Mouse (Mus musculus) CH12.LX (cell line): ENCODE measurements around the gene Triobp.

Source experiments
- CTCF ChIP-seq, 2 experiments: IDR thresholded peaks in 1 of 2; conservative IDR thresholded peaks in 1 of 2; 2 replicates each; pipeline ENCODE4 v1.5.1; 2011 to 2012; ENCODE audit warnings: low read depth in 2 of 2, low read length in 2 of 2, improper control_type of control experiment in 1 of 2, inconsistent platforms in 1 of 2, mild to moderate bottlenecking in 1 of 2, moderate library complexity in 1 of 2
- EP300 ChIP-seq: IDR thresholded peaks from 2 replicates; pipeline ENCODE4 v1.6.1; 2011; ENCODE audit warnings: low read length, improper control_type of control experiment
- HCFC1 ChIP-seq: IDR thresholded peaks from 2 replicates; pipeline ENCODE4 v1.6.1; 2012; ENCODE audit warnings: low read depth, mild to moderate bottlenecking, inconsistent platforms, low read length, improper control_type of control experiment
- MAFK ChIP-seq: IDR thresholded peaks from 2 replicates; pipeline ENCODE4 v1.6.1; 2011; ENCODE audit warnings: low read length, improper control_type of control experiment; ENCODE audit not compliant: insufficient replicate concordance
- PAX5 ChIP-seq: IDR thresholded peaks from 2 replicates; pipeline ENCODE4 v1.6.1; 2012; ENCODE audit warnings: low read length, inconsistent platforms, mixed read lengths
- POLR2A ChIP-seq: IDR thresholded peaks from 2 replicates; pipeline ENCODE4 v1.6.1; 2011; ENCODE audit warnings: low read depth, mild to moderate bottlenecking, improper control_type of control experiment, low read length
- POLR2AphosphoS2 ChIP-seq: IDR thresholded peaks from 2 replicates; pipeline ENCODE4 v1.6.1; 2011; ENCODE audit warnings: low read depth, low read length, improper control_type of control experiment
- SIN3A ChIP-seq: IDR thresholded peaks from 2 replicates; pipeline ENCODE4 v1.6.1; 2012; ENCODE audit warnings: low read length, improper control_type of control experiment, inconsistent platforms
- SMC3 ChIP-seq: IDR thresholded peaks from 2 replicates; pipeline ENCODE4 v1.6.1; 2011; ENCODE audit warnings: low read depth, low read length, improper control_type of control experiment
- ZC3H11A ChIP-seq: IDR thresholded peaks from 2 replicates; pipeline ENCODE4 v1.6.1; 2012; ENCODE audit warnings: low read depth, mild to moderate bottlenecking, inconsistent platforms, low read length, improper control_type of control experiment
- ZNF384 ChIP-seq: IDR thresholded peaks from 2 replicates; pipeline ENCODE4 v1.6.1; 2012; ENCODE audit warnings: low read depth, low read length, improper control_type of control experiment, inconsistent platforms

DNA sequence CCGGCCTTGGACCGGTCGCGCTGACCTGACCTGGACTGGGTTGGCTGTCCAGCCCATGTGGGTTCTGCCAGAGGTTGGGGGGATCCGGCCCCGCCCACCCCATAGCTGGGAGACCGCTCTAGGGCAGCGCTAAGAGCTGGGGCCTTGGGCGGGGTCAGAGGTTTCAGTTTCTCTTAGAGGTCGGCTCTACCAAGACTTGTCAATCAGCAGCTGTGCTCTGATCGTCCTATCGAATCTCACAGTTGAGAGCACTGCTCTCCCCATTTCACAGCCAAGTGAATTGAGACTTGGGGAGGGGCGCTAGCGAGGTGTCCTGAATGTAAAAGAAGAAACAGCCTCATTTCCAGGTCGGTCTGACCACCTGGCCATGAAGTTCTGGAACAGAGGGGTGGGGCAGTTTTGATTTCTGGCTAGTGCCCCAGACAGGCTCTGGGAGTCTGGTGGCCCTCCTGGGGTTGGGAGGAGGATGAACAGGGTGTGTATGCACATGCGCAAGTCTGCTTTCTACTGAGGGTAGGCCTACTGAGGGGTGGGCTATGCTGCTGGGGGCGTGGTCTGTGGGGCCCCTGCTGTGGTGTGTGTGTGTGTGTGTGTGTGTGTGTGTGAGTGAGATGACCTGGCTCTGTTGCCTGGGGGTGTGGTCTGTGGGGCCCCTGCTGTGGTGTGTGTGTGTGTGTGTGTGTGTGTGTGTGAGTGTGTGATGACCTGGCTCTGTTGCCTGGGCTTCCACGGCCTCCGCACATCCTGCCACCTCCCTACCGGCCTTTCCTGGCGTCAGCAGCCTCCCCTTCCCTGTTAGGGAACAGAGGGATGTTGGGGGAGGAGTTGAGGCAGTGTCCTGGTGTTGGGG lies 36.1 kb downstream of the Triobp start:
- peak; percentile 46; the same call in 1 of the 2 replicates for TF ChIP-seq SIN3A
- no peak for TF ChIP-seq MAFK
- TF ChIP-seq CTCF (conservative IDR thresholded peaks at IDR 0.05 in 1 of 2, IDR thresholded peaks at IDR 0.05 in 1 of 2; ENCODE audit: low read depth in 2 of 2, low read length in 2 of 2) = no peak
- no peak for TF ChIP-seq PAX5
- no peak for TF ChIP-seq ZNF384
- TF ChIP-seq POLR2AphosphoS2 = no peak
- no peak for TF ChIP-seq HCFC1
- TF ChIP-seq EP300 = no peak
- no peak for TF ChIP-seq ZC3H11A
- TF ChIP-seq SMC3 = no peak
- peak; percentile 51 for TF ChIP-seq POLR2A
